Mouse (Mus musculus) heart, adult 2 months (tissue): ENCODE measurements around the gene Htr3b. TPM values are rescaled to one million over a fixed set of nuclear protein-coding genes. Genes with fewer than 3 reads are reported as not detected.

ENCODE experiments used
- DNase-seq, 2 experiments: peaks; one replicate each; pipeline ENCODE4 v3.0.0; 2021
- H3K27ac ChIP-seq: fragments of 200-600 bp; 2 replicates; pipeline ENCODE4 v1.8.1; 2022
- H3K27me3 ChIP-seq: fragments of 200-500 bp; 2 replicates; pipeline ENCODE4 v1.6.1; 2012; ENCODE audit warnings: mild to moderate bottlenecking, low read length, inconsistent platforms, mixed read lengths; ENCODE audit not compliant: control insufficient read depth, insufficient read depth
- H3K36me3 ChIP-seq: fragments of 200-500 bp; 2 replicates; pipeline ENCODE4 v1.6.1; 2012; ENCODE audit warnings: low read length, inconsistent platforms; ENCODE audit not compliant: control insufficient read depth, insufficient read depth
- H3K4me1 ChIP-seq: fragments of 200-500 bp; 2 replicates; pipeline ENCODE4 v1.6.1; 2011; ENCODE audit warnings: low read length; ENCODE audit not compliant: control insufficient read depth, insufficient read depth
- H3K4me3 ChIP-seq: fragments of 200-600 bp; 2 replicates; pipeline ENCODE4 v1.8.1; 2022
- H3K79me2 ChIP-seq: fragments of 200-500 bp; replicated peaks from 2 replicates; pipeline ENCODE4 v1.6.1; 2012; ENCODE audit warnings: mild to moderate bottlenecking, inconsistent platforms, low read length, moderate library complexity, mixed read lengths; ENCODE audit not compliant: control insufficient read depth, insufficient read depth
- H3K9ac ChIP-seq: fragments of 200-500 bp; 2 replicates; pipeline ENCODE4 v1.6.1; 2012; ENCODE audit warnings: low read depth, mild to moderate bottlenecking, control low read depth, inconsistent platforms, low read length, mixed read lengths
- CTCF ChIP-seq: fragments of 200-600 bp; IDR thresholded peaks from 2 replicates; pipeline ENCODE4 v1.8.1; 2022; ENCODE audit warnings: antibody characterized with exemption, mild to moderate bottlenecking, moderate library complexity
- EP300 ChIP-seq: fragments of 200-500 bp; IDR thresholded peaks from 2 replicates; pipeline ENCODE4 v1.6.1; 2011; ENCODE audit warnings: low read depth, low read length, control low read depth; ENCODE audit not compliant: insufficient read depth
- POLR2A ChIP-seq: fragments of 200-500 bp; IDR thresholded peaks from 2 replicates; pipeline ENCODE4 v1.6.1; 2011; ENCODE audit warnings: mild to moderate bottlenecking, low read depth, low read length, control low read depth; ENCODE audit not compliant: insufficient read depth
- WGBS: fragments of 180-500 bp; shearing (Covaris S2); methylation state at CpG from one replicate; pipeline ENCODE4 v1.1.7; 2018; 5-methylcytosine and 5-hydroxymethylcytosine counted together
- intact Hi-C: fragments of 180-260 bp; cut with DNase I; formaldehyde crosslinking; loops from one replicate; pipeline ENCODE4 v1.15.1; 2025
- polyA plus RNA-seq: library from polyadenylated mRNA; depleted of rRNA; stranded (reverse); fragments of >200 nt; gene quantifications from 2 replicates; pipeline ENCODE4 v1.2.3, GENCODE M21; 2012
- total RNA-seq, 2 experiments: library from RNA; stranded (reverse); gene quantifications; 2 replicates each; pipeline ENCODE4 v1.2.3; 2021

The Htr3b gene
- total and polyA plus RNA-seq, 3 experiments = 0.06 TPM; not detected in 2

- Histone ChIP-seq H3K36me3 (no peaks in the 10 kb centered on the region), H3K4me3 (no peak overlapping the region), H3K9ac (no peak overlapping the region), H3K27ac (no peak overlapping the region), H3K79me2 (no peaks in the 10 kb centered on the region), H3K27me3 (no peaks in the 10 kb centered on the region), H3K4me1 (peaks cover 1% of the 10 kb centered on the region; the same call in 1 of the 2 replicates)
- intact Hi-C loops = loop anchor here (10.0 kb wide), 1 partner anchor 367 kb away; no protein-coding TSS in a partner anchor
- no peak for TF ChIP-seq POLR2A
- TF ChIP-seq EP300 = no peak
- no peak for TF ChIP-seq CTCF
- no peak for DNase-seq
These were observed 17.0 kb upstream of the Htr3b start for GRCm38 (mm10) chr9:48981827-48982226.

- WGBS = 23% methylated on average over 3 of the region's 3 CpGs
- no peak for DNase-seq
- peak overlapping the region; percentile 55 for H3K27ac ChIP-seq
- H3K27me3 ChIP-seq = no peaks in the 10 kb centered on the region
- TF ChIP-seq POLR2A (no peak), CTCF (no peak), EP300 (no peak)
- no peaks in the 10 kb centered on the region for H3K79me2 ChIP-seq
- no peak overlapping the region for H3K4me3 ChIP-seq
- no peak overlapping the region for H3K9ac ChIP-seq
- H3K4me1 ChIP-seq = peaks cover 1% of the 10 kb centered on the region; the same call in 1 of the 2 replicates
- intact Hi-C loops = loop anchor here (10.0 kb wide), 1 partner anchor 366 kb away; no protein-coding TSS in a partner anchor
- H3K36me3 ChIP-seq = no peaks in the 10 kb centered on the region
These were observed 16.0 kb upstream of the Htr3b start for GRCm38 (mm10) chr9:48980781-48981180.

- H3K4me3 ChIP-seq = no peak overlapping the region
- peaks cover 1% of the 10 kb centered on the region; the same call in 1 of the 2 replicates for H3K4me1 ChIP-seq
- no peaks in the 10 kb centered on the region for H3K36me3 ChIP-seq
- H3K9ac ChIP-seq = no peak overlapping the region
- intact Hi-C loops = loop anchor here (10.0 kb wide), 1 partner anchor 366 kb away; no protein-coding TSS in a partner anchor
- no peaks in the 10 kb centered on the region for H3K27me3 ChIP-seq
- no peaks in the 10 kb centered on the region for H3K79me2 ChIP-seq
- 40% methylated on average over 5 of the region's 5 CpGs for whole genome bisulfite sequencing
- TF ChIP-seq EP300 (no peak), POLR2A (no peak), CTCF (no peak)
- DNase-seq = no peak
- H3K27ac ChIP-seq = peak overlapping the region; percentile 55
These were observed 15.6 kb upstream of the Htr3b start for GRCm38 (mm10) chr9:48980371-48980770.

GRCm38 (mm10) chr9:48976661-48977355 lies 12.0 kb upstream of the Htr3b start:
- intact Hi-C loops = no loop called here
- no peak for DNase-seq
- Histone ChIP-seq H3K4me3 (no peak overlapping the region), H3K36me3 (no peaks in the 10 kb centered on the region), H3K27me3 (no peaks in the 10 kb centered on the region), H3K27ac (no peak overlapping the region), H3K9ac (no peak overlapping the region), H3K79me2 (no peaks in the 10 kb centered on the region), H3K4me1 (no peaks in the 10 kb centered on the region)
- WGBS = 72% methylated on average over 6 of the region's 6 CpGs
- TF ChIP-seq POLR2A (no peak), EP300 (no peak), CTCF (no peak)

- H3K4me3 ChIP-seq = no peak overlapping the region
- WGBS = 32% methylated on average over 3 of the region's 3 CpGs
- H3K4me1 ChIP-seq = no peaks in the 10 kb centered on the region
- H3K79me2 ChIP-seq = no peaks in the 10 kb centered on the region
- H3K9ac ChIP-seq = no peak overlapping the region
- intact Hi-C loops = loop anchor here (1.0 to 5.0 kb wide), 2 partner anchors 75 to 327 kb away; no protein-coding TSS in a partner anchor
- TF ChIP-seq POLR2A = no peak
- TF ChIP-seq EP300 = 0 out of 2 replicates have a peak, but pooled peaks have one; percentile 22
- peak; percentile 83 for TF ChIP-seq CTCF
- no peak for DNase-seq
- no peaks in the 10 kb centered on the region for H3K36me3 ChIP-seq
- H3K27ac ChIP-seq = no peak overlapping the region
- no peaks in the 10 kb centered on the region for H3K27me3 ChIP-seq
These were observed 7.7 kb upstream of the Htr3b start for GRCm38 (mm10) chr9:48972494-48972893.

- H3K4me1 ChIP-seq = no peaks in the 10 kb centered on the region
- H3K4me3 ChIP-seq = no peak overlapping the region
- H3K27ac ChIP-seq = no peak overlapping the region
- no peaks in the 10 kb centered on the region for H3K36me3 ChIP-seq
- intact Hi-C loops = no loop called here
- H3K27me3 ChIP-seq = no peaks in the 10 kb centered on the region
- WGBS = 25% methylated on average over 7 of the region's 7 CpGs
- no peak for DNase-seq
- no peak overlapping the region for H3K9ac ChIP-seq
- H3K79me2 ChIP-seq = no peaks in the 10 kb centered on the region
- TF ChIP-seq POLR2A (no peak), EP300 (no peak), CTCF (no peak)
These were observed 2.7 kb downstream of the Htr3b start for GRCm38 (mm10) chr9:48962131-48962530.
